Mouse (Mus musculus): ENCODE results near the gene Gps1.

GRCm38 (mm10) chr11:120808010-120808409 lies 23.9 kb downstream of the Gps1 start:
- no peak for TF ChIP-seq POLR2A (IDR thresholded peaks at IDR 0.05; ENCODE audit: insufficient read depth, low read depth, low read length)
- no peak for TF ChIP-seq CTCF (IDR thresholded peaks at IDR 0.05; ENCODE audit: insufficient read depth, low read depth, low read length)
